Mouse (Mus musculus) MEL (cell line): Measurements from ENCODE around the gene Gsto2. TPM values are rescaled to one million over a fixed set of nuclear protein-coding genes. Genes with fewer than 3 reads are reported as not detected.
A peak's percentile ranks its signal among the peaks of the same experiment; 100 is the strongest.

Source experiments
- DNase-seq: peaks from one replicate; pipeline ENCODE4 v3.0.0; 2011; ENCODE audit warnings: low read depth, low spot score
- H3K27ac ChIP-seq: 2 replicates; pipeline ENCODE4 v1.5.1; 2012; ENCODE audit warnings: low read depth, mild to moderate bottlenecking, control low read depth, low read length, moderate library complexity; ENCODE audit not compliant: control insufficient read depth
- H3K27me3 ChIP-seq, 2 experiments: fragments of 150-350 bp in 1 of 2; sonication (generic) in 1 of 2; 2 replicates each; pipeline ENCODE4 v1.6.1; 2012; ENCODE audit warnings: low read length in 2 of 2, mild to moderate bottlenecking in 2 of 2, improper control_type of control experiment in 1 of 2, moderate library complexity in 1 of 2; ENCODE audit not compliant: insufficient read depth in 2 of 2, control insufficient read depth in 1 of 2
- H3K36me3 ChIP-seq, 2 experiments: 2 replicates each; pipeline ENCODE4 v1.6.1; 2012 to 2014; ENCODE audit warnings: low read length in 2 of 2, improper control_type of control experiment in 1 of 2, inconsistent platforms in 1 of 2, mild to moderate bottlenecking in 1 of 2; ENCODE audit not compliant: insufficient read depth in 2 of 2, control insufficient read depth in 1 of 2
- H3K4me1 ChIP-seq, 2 experiments: fragments of 150-350 bp in 1 of 2; sonication (generic) in 1 of 2; 2 replicates each; pipeline ENCODE4 v1.6.1; 2012; ENCODE audit warnings: low read length in 2 of 2, improper control_type of control experiment in 1 of 2, mild to moderate bottlenecking in 1 of 2; ENCODE audit not compliant: insufficient read depth in 2 of 2, control insufficient read depth in 1 of 2
- H3K4me3 ChIP-seq, 2 experiments: fragments of 150-350 bp in 1 of 2; sonication (generic) in 1 of 2; 2 replicates each; pipeline ENCODE4 v1.5.1; 2012; ENCODE audit warnings: low read depth in 2 of 2, low read length in 2 of 2, mild to moderate bottlenecking in 2 of 2, moderate library complexity in 2 of 2, control low read depth in 1 of 2, improper control_type of control experiment in 1 of 2; ENCODE audit not compliant: control insufficient read depth in 1 of 2, insufficient read depth in 1 of 2
- H3K79me2 ChIP-seq: 2 replicates; pipeline ENCODE4 v1.6.1; 2012; ENCODE audit warnings: mild to moderate bottlenecking, low read length, moderate library complexity; ENCODE audit not compliant: control insufficient read depth, poor library complexity, insufficient read depth
- H3K9ac ChIP-seq: 2 replicates; pipeline ENCODE4 v1.6.1; 2012; ENCODE audit warnings: low read depth, mild to moderate bottlenecking, control low read depth, low read length, moderate library complexity; ENCODE audit not compliant: control insufficient read depth, poor library complexity, severe bottlenecking
- H3K9me3 ChIP-seq: fragments of 150-350 bp; sonication (generic); replicated peaks from 2 replicates; pipeline ENCODE4 v1.6.1; 2012; ENCODE audit warnings: mild to moderate bottlenecking, low read length, improper control_type of control experiment, moderate library complexity; ENCODE audit not compliant: insufficient read depth
- BHLHE40 ChIP-seq: IDR thresholded peaks from 2 replicates; pipeline ENCODE4 v1.6.1; 2012; ENCODE audit warnings: low read depth, mild to moderate bottlenecking, inconsistent platforms, low read length, improper control_type of control experiment, borderline replicate concordance
- CHD1 ChIP-seq: IDR thresholded peaks from 2 replicates; pipeline ENCODE4 v1.6.1; 2012; ENCODE audit warnings: low read depth, mild to moderate bottlenecking, inconsistent platforms, low read length, improper control_type of control experiment
- ELF1 ChIP-seq: IDR thresholded peaks from 2 replicates; pipeline ENCODE4 v1.6.1; 2014; ENCODE audit warnings: low read depth, mild to moderate bottlenecking, inconsistent platforms, low read length, improper control_type of control experiment, moderate library complexity
- EP300 ChIP-seq, 2 experiments: IDR thresholded peaks; 2 replicates each; pipeline ENCODE4 v1.6.1; 2011; ENCODE audit warnings: improper control_type of control experiment in 2 of 2, low read length in 2 of 2, low read depth in 1 of 2, mild to moderate bottlenecking in 1 of 2
- GATA1 ChIP-seq: IDR thresholded peaks from 2 replicates; pipeline ENCODE4 v1.6.1; 2011; ENCODE audit warnings: low read depth, low read length, improper control_type of control experiment
- HCFC1 ChIP-seq: IDR thresholded peaks from 2 replicates; pipeline ENCODE4 v1.6.1; 2012; ENCODE audit warnings: low read depth, mild to moderate bottlenecking, inconsistent platforms, low read length, improper control_type of control experiment, moderate library complexity
- MAX ChIP-seq: IDR thresholded peaks from 2 replicates; pipeline ENCODE4 v1.6.1; 2011; ENCODE audit warnings: low read length, improper control_type of control experiment
- MXI1 ChIP-seq: IDR thresholded peaks from 2 replicates; pipeline ENCODE4 v1.6.1; 2011; ENCODE audit warnings: mild to moderate bottlenecking, low read depth, low read length, improper control_type of control experiment
- MYB ChIP-seq: IDR thresholded peaks from 2 replicates; pipeline ENCODE4 v1.6.1; 2011; ENCODE audit warnings: mild to moderate bottlenecking, low read depth, low read length, improper control_type of control experiment
- NRF1 ChIP-seq: IDR thresholded peaks from 2 replicates; pipeline ENCODE4 v1.6.1; 2014; ENCODE audit warnings: low read depth, mild to moderate bottlenecking, inconsistent platforms, low read length, improper control_type of control experiment, moderate library complexity; ENCODE audit not compliant: poor library complexity, insufficient read depth, severe bottlenecking
- POLR2A ChIP-seq, 2 experiments: IDR thresholded peaks; 2 replicates each; pipeline ENCODE4 v1.6.1; 2011 to 2012; ENCODE audit warnings: low read length in 2 of 2, mild to moderate bottlenecking in 2 of 2, control low read depth in 1 of 2, improper control_type of control experiment in 1 of 2, low read depth in 1 of 2, moderate library complexity in 1 of 2; ENCODE audit not compliant: control insufficient read depth in 1 of 2, insufficient read depth in 1 of 2, poor library complexity in 1 of 2
- POLR2AphosphoS5 ChIP-seq: IDR thresholded peaks from 2 replicates; pipeline ENCODE4 v1.6.1; 2012; ENCODE audit warnings: low read depth, borderline replicate concordance, mild to moderate bottlenecking, inconsistent platforms, low read length, moderate library complexity, mixed read lengths
- SIN3A ChIP-seq: IDR thresholded peaks from 2 replicates; pipeline ENCODE4 v1.6.1; 2012; ENCODE audit warnings: low read length, improper control_type of control experiment, inconsistent platforms
- TAL1 ChIP-seq: IDR thresholded peaks from 2 replicates; pipeline ENCODE4 v1.6.1; 2012; ENCODE audit warnings: mild to moderate bottlenecking, inconsistent platforms, low read length, moderate library complexity, mixed read lengths
- TBP ChIP-seq: IDR thresholded peaks from 2 replicates; pipeline ENCODE4 v1.8.0; 2011; ENCODE audit warnings: low read depth, low read length, improper control_type of control experiment
- TCF12 ChIP-seq: IDR thresholded peaks from 2 replicates; pipeline ENCODE4 v1.6.1; 2014; ENCODE audit warnings: low read depth, mild to moderate bottlenecking, inconsistent platforms, low read length, improper control_type of control experiment, moderate library complexity
- ZNF384 ChIP-seq: IDR thresholded peaks from 2 replicates; pipeline ENCODE4 v1.6.1; 2012; ENCODE audit warnings: low read depth, mild to moderate bottlenecking, inconsistent platforms, low read length, improper control_type of control experiment
- polyA plus RNA-seq, 2 experiments: library from polyadenylated mRNA; stranded (reverse) in 1 of 2; unstranded in 1 of 2; fragments of >175 nt in 1 of 2; fragments of >200 nt in 1 of 2; gene quantifications; 2 replicates each; pipeline versions ENCODE4 v1.2.1 to v1.2.4; 2012; ENCODE audit warnings: low replicate concordance in 2 of 2, low read depth in 1 of 2; ENCODE audit not compliant: insufficient read length in 2 of 2, insufficient read depth in 1 of 2, missing spikeins in 1 of 2
- total RNA-seq: library from RNA; depleted of rRNA; stranded (reverse); fragments of 300-350 nt; gene quantifications from 2 replicates; pipeline ENCODE4 v1.2.3, GENCODE M21; 2012

Gsto2 gene
- total and polyA plus RNA-seq, 3 experiments: 0.14 TPM; not detected in 2

- TF ChIP-seq GATA1 (no peak), TAL1 (0 out of 2 replicates have a peak, but pooled peaks have one; percentile 2)
- H3K79me2 ChIP-seq: peaks cover 33% of the 10 kb centered on the region
- no peaks in the 10 kb centered on the region for H3K27me3 ChIP-seq
- H3K9ac ChIP-seq: no peak overlapping the region
- no peak overlapping the region for H3K4me3 ChIP-seq
- DNase-seq: no peak
- H3K4me1 ChIP-seq: peaks cover 21 to 51% of the 10 kb centered on the region in 2 experiments
- H3K27ac ChIP-seq: no peak overlapping the region; the same call in 1 of the 2 replicates
- H3K36me3 ChIP-seq: peaks cover 0 to 38% of the 10 kb centered on the region in 2 experiments; a peak in 2 of 4 replicates
- no peaks in the 10 kb centered on the region for H3K9me3 ChIP-seq
Observed at GRCm38 (mm10) chr19:47907596-47907995, 42.3 kb downstream of the Gsto2 start.

GRCm38 (mm10) chr19:47908961-47909371 is 43.6 kb downstream of the Gsto2 start:
- peaks cover 35% of the 10 kb centered on the region for H3K79me2 ChIP-seq
- TF ChIP-seq POLR2A (IDR thresholded peaks at IDR 0.05; ENCODE audit: control insufficient read depth in 1 of 2, insufficient read depth in 1 of 2, low read depth in 1 of 2, low read length in 2 of 2, poor library complexity in 1 of 2): no peak
- no peak for TF ChIP-seq SIN3A
- no peak for TF ChIP-seq TBP
- TF ChIP-seq POLR2AphosphoS5: no peak
- H3K27me3 ChIP-seq: no peaks in the 10 kb centered on the region
- peaks cover 0 to 38% of the 10 kb centered on the region in 2 experiments; a peak in 3 of 4 replicates for H3K36me3 ChIP-seq
- no peak overlapping the region for H3K4me3 ChIP-seq
- DNase-seq: no peak
- H3K9me3 ChIP-seq: no peaks in the 10 kb centered on the region
- H3K27ac ChIP-seq: no peak overlapping the region
- H3K9ac ChIP-seq: no peak overlapping the region
- peaks cover 21 to 49% of the 10 kb centered on the region in 2 experiments for H3K4me1 ChIP-seq

GRCm38 (mm10) chr19:47909387-47910116 is 44.2 kb downstream of the Gsto2 start:
- H3K9ac ChIP-seq: peak overlapping the region; percentile 39

GRCm38 (mm10) chr19:47910117-47910618 is 44.8 kb downstream of the Gsto2 start:
- Histone ChIP-seq H3K9me3 (no peaks in the 10 kb centered on the region), H3K27me3 (no peaks in the 10 kb centered on the region), H3K9ac (peak overlapping the region; percentile 5), H3K79me2 (peaks cover 34% of the 10 kb centered on the region), H3K27ac (peak overlapping the region; percentile 67), H3K36me3 (peaks cover 0 to 37% of the 10 kb centered on the region in 2 experiments; a peak in 3 of 4 replicates), H3K4me3 (no peak overlapping the region; a peak in 1 of 4 replicates), H3K4me1 (peaks cover 21 to 48% of the 10 kb centered on the region in 2 experiments)
- DNase-seq: peak; percentile 86
- TF ChIP-seq TCF12 (peak; percentile 38; the same call in 1 of the 2 replicates), NRF1 (no peak), GATA1 (peak; percentile 85), MAX (0 out of 2 replicates have a peak, but pooled peaks have one; percentile 23), MYB (peak; percentile 42; the same call in 1 of the 2 replicates), BHLHE40 (no peak), ELF1 (no peak), HCFC1 (peak; percentile 13; the same call in 1 of the 2 replicates), EP300 (IDR thresholded peaks at IDR 0.05; ENCODE audit: low read depth in 1 of 2, low read length in 2 of 2) (peak in 1 of 2 experiments; percentile 79; a peak in 3 of 4 replicates), CHD1 (no peak), ZNF384 (no peak), MXI1 (peak; percentile 63; the same call in 1 of the 2 replicates)

More at GRCm38 (mm10) chr19:47909387-47910116, 44.2 kb downstream of the Gsto2 start:
- Histone ChIP-seq H3K4me3 (peak overlapping the region; percentile 3 to 30; a peak in 2 of 4 replicates), H3K4me1 (peaks cover 21 to 49% of the 10 kb centered on the region in 2 experiments), H3K79me2 (peaks cover 34% of the 10 kb centered on the region), H3K36me3 (peaks cover 0 to 38% of the 10 kb centered on the region in 2 experiments; a peak in 3 of 4 replicates), H3K9me3 (no peaks in the 10 kb centered on the region), H3K27me3 (no peaks in the 10 kb centered on the region), H3K27ac (peak overlapping the region; percentile 67)
- DNase-seq: peak; percentile 28
- no peak for TF ChIP-seq TAL1
